Mouse (Mus musculus): ENCODE measurements around the gene Dnajc3. TPM values are rescaled to one million over a fixed set of nuclear protein-coding genes. Genes with fewer than 3 reads are reported as not detected.

Gene Dnajc3
- polyA plus RNA-seq (2015; fragmentation: Illumina TruSeq; extraction: RNeasy Lipid Tissue Mini Kit (QIAGEN cat#74804); ENCODE audit: low read depth, low replicate concordance) = 31.2 TPM

GRCm38 (mm10) chr14:118937533-118938492 lies at the start of gene Dnajc3:
TSS of gene Dnajc3 (plus strand) at chr14:118937976.

DNA sequence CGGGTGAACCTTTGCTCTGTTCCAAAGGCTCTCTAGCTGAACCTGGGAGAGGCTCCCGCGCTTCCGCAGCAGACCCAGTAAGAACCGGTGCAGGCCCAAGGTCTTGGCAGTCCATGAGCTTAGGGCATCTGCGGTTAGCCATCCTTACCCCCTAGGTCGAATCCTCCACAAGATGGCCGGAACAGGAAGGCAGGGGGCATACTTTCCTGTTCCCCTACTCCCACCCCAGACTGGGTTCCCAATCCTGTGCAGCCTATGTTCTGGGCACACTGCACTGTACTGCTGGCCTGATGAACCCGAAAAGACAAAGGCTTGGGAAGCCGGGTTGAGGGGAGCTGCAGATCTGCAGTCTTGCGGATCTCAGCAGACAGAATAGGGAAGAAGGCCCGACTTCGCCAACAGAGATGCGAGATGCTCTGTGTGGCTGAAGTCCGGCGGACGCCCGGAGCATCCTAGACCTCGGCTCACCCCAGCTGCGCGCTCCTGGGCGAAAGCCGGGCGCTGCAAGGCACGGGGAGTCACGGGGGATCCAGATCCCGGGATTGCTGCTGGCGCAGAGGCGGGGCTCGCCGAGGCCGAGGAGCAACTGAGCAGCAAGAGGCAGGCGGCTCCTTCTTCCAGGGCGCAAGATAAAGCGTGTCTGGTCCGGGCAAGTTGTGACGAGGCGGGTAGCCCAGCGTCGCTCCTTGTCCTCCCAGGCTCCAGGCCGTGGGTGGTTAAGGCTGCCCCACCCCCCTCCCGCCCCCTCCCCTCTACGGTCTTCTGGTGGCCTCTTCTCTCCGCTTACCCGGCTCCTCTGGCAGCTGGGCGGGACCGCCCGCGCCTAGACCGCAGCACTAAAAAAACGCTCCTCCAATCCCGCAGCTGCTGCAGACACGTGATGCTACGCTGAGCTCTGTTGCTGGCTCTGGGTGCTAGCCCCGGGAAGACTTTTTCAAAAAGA lies 12.8 kb upstream of the Dnajc3 start, which contains the start of gene Dzip1:
TSS of gene Dzip1 (minus strand) at position 788 of the 943 bp plus-strand sequence.

Other genes with a start within 250 kb of the Dnajc3 start
- gene Abcc4, start 231.8 kb upstream of the Dnajc3 start, polyA plus RNA-seq (2015; fragmentation: Illumina TruSeq; extraction: RNeasy Lipid Tissue Mini Kit (QIAGEN cat#74804); ENCODE audit: low read depth, low replicate concordance) = 4.3 TPM
- 54.8 TPM for gene Cldn10, start 150.1 kb upstream of the Dnajc3 start, polyA plus RNA-seq (2015; fragmentation: Illumina TruSeq; extraction: RNeasy Lipid Tissue Mini Kit (QIAGEN cat#74804); ENCODE audit: low read depth, low replicate concordance)
- gene Dzip1, start 12.5 kb upstream of the Dnajc3 start, polyA plus RNA-seq (2015; fragmentation: Illumina TruSeq; extraction: RNeasy Lipid Tissue Mini Kit (QIAGEN cat#74804); ENCODE audit: low read depth, low replicate concordance) = 59.4 TPM
- 23.6 TPM for gene Uggt2, start 161.5 kb downstream of the Dnajc3 start, polyA plus RNA-seq (2015; fragmentation: Illumina TruSeq; extraction: RNeasy Lipid Tissue Mini Kit (QIAGEN cat#74804); ENCODE audit: low read depth, low replicate concordance)
- 16.1 TPM for gene Hs6st3, start 200.4 kb downstream of the Dnajc3 start, polyA plus RNA-seq (2015; fragmentation: Illumina TruSeq; extraction: RNeasy Lipid Tissue Mini Kit (QIAGEN cat#74804); ENCODE audit: low read depth, low replicate concordance)

Data from brain, adult 10 weeks (tissue).